Mouse (Mus musculus) lung, postnatal 36 days (tissue): Measurements from ENCODE around the gene Saa3.
A peak's percentile ranks its signal among the peaks of the same experiment; 100 is the strongest.
"Not testable (repeated sequence)": the region's sequence is repeated elsewhere in the genome, so short reads cannot be mapped to it uniquely, and the experiment has no call there.

ENCODE experiments used
- DNase-seq: peaks from one replicate; pipeline ENCODE4 v3.0.0; 2022; ENCODE audit warnings: mixed read lengths

Saa3 gene

DNA sequence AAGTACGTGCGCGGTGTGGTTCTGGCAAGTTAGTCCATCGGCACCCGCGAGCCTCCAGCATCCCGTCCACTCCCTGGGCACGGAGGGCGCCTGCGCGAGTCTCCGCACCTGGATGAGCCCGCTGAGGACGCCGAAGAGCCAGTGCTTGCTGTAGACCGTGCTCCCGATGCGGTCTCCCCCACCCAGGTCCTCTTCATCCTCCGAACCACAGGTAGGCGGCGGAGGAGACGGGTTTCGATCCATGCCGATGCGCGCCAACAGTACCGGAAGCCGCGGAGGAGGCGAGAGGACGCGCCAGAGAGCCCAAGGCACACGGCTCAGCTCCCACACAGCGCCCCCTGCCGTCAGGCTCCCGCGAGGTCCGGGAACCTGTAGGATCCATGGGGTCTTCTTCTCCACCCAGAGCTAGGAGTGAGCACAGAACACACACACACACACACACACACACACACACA is 5.1 kb downstream of the Saa3 start, which contains the start of gene Saal1:
TSS of gene Saal1 (minus strand) at position 291 of the 455 bp plus-strand sequence.
- DNase-seq: peak; percentile 91

DNA sequence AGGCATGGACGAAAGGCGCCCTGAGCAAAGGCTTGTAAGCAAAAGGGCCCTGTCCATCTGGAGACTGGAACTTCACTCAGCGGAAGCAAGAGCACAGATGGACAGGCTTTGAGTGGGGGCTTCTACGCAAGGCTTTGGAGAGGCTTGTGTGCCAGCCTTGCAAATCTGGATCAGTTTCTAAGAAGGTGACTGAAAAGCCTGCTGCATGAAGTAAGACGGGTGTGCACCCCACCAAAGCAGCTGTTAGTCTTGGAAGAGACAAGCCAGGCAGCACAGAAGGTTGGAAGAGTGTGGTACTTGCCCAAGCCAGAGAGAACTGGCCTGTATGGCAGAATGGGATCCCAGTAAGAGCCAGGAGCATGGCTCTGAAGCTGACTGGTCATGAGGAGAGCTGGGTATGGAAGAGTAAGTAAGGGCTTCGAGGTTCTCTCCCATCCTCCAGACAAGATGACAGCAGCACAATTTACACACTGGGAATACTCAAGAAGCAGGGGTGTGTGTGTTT is 14.9 kb downstream of the Saa3 start:
- DNase-seq: no peak

DNA sequence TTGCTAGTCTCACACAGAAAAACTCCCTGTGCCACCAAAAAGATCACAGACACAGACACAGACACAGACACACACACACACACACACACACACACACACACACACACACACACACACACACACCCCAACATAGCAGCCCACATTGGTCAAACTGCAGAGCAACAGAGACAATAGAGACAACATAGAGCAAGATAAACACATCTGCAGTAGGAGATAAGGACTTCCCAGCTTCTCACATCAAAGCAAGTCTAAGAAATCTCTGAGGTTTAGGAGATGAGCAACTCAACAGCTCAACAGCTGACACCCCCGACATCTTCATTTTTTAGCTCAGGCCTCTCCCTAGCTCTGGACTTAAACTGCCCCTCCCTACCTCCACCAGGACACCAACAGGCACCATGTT is 18.7 kb downstream of the Saa3 start:
- no peak for DNase-seq

DNA sequence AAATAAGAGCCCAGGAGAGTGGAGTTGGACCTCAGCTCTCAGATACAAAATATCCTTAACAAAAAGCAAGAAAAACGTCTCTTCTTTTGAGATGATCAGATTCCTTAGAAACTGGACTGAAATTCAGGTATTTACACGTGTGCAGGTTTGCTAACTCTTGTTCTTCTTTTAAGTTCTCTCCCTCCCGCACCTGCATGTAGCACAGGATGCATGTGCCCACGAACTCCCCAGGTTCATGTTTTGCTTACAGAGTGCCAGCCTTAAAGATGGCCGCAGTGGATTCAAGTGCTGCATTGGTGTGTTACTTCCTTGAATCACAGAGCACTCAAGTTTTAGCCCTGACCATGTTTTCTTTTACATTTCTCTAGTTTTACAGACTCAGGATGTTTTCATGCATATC is 28.7 kb downstream of the Saa3 start:
- DNase-seq: peak; percentile 6

DNA sequence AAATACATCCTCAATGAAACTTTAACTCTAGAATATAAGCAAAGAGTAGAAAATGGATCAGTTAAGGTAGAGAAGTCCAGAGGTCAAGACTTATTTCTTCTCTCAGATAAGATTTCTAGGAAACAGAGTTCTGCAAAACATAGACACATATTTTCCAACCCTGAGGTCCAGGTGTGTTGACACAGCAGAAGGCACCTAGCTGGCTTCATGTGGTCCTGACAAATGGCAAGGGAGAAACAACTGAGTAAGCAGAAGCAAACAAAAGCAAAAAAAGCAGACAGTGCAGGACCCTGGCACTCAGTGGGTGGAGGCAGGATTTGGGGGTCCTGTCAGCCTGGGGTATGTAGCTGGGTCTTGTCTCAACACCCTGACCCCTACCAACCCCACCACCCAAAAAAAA is 34.8 kb downstream of the Saa3 start:
- no peak for DNase-seq

DNA sequence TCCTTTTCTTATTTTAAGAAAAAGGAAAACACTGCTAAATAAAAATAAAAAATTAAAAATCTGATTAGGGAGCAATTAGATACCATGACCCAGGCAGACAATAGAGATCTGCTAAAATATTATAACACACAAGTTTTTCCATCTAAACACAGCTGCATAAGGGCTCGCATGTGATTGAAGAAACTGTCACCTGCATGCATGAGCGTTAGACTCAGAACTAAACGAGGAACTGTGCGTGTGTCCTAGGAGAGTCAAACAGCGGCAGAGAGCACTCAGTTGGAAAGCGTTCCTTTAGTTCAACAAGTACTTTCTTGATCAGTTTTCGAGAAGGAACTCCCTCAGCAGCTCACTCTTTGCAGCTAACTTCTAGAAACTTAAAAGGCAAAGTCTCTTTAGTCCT is 36.5 kb downstream of the Saa3 start:
- DNase-seq: not testable (repeated sequence)

DNA sequence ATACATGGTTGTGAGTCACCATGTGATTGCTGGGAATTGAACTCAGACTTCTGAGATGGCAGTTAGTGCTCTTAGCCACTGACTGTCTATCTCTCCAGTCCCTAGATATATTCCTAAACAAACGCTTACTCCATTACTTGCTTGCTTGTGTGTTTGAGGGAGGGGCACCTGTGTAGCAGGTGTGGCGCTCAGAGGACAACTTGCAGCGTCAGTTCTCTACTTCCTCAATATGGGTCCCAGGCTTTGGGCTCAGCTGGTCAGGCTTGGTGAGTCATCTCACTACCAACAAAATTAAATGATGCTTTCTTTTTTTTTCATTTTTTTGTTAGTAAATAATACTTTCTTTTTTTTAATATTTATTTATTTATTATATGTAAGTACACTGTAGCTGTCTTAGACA is 37.1 kb downstream of the Saa3 start:
- DNase-seq: no peak

DNA sequence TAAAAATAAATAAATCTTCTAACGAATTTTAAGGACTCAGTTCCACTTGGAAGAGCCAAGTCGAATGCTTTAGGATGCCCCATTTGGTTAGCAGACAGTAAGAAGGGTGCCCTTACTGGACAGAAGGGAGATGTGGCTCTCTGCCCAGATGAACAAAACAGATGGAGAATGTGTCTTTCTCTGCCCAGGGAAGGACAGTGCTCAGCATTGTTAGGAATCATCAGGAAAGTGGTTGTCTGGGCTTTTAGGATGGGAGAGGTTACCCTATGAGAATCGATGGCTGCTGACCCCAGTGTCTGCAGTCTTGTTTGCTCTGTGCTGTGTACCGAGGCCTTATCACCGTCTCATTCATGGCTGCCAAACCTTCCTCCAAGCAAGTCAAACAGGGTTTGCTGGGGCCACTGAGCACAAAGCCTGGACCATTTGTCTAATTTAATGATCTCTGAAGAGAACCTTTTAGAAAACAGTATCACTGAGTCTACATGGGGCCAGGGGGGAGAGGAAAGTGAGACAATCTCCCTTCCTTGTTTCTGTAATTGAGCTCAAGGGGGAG is 38.6 kb downstream of the Saa3 start:
- DNase-seq: no peak

DNA sequence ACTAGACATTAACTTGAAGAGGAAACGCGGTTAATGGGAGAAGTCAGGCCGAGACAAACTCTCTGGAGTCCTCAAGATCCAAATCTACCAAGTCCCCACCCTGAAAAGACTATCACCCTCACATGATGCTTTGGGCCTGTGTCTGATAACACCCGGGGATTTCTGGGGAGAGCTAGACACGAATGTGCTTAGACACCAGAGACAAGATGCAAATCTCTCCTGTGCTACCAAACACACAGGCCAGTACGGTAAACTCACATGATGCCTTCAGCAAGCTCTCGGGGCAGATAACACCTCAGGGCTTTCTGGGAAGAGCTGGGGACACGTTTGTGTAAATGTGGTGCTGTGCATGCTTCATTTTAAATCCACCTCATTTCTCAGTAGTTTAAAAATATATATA is 39.6 kb downstream of the Saa3 start:
- no peak for DNase-seq

DNA sequence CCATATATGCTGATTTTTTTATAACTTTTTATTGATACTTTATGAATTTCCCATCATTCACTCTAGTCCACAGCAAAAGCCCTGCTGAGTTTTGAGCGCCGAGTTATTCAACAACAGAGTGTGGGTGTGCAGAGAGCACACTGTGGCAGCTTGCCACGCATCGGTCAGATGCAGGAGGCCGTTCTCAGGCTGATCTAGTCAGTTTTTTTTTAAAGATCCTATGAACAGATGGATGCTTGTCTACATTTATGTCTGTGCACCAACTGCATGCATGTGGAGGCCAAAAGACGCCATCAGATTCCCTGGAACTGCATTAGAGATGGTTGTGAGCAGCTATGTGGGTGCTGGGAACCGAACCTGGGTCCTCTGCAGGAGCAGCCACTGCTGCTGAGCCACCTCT is 40.4 kb downstream of the Saa3 start:
- no peak for DNase-seq

DNA sequence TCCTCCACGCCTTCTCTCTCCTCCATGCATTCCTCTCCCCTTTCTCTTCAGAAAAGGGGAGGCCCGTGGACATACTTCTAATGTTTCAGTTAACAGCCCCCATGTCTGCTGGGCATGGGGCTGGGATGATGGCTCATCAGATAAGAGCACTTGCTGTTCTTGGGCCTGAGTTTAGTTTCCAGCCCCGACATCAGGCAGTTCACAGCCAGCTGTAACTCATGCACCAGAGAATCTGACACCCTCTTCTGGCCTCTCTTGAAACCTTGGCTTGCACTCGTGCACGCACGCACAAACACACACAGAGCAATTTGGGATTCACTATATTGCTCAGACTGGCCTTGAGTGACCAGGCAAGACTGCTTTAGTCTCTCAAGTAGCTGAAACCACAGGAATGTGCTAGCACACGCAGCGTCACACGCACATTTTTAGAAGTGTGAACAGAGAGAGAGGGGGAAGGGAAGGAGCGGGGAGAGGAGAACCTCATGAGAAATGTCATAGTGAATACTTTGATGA is 43.3 kb downstream of the Saa3 start, which contains the start of gene Tph1:
TSS of gene Tph1 (minus strand) at position 378 of the 513 bp plus-strand sequence.
- DNase-seq: no peak

DNA sequence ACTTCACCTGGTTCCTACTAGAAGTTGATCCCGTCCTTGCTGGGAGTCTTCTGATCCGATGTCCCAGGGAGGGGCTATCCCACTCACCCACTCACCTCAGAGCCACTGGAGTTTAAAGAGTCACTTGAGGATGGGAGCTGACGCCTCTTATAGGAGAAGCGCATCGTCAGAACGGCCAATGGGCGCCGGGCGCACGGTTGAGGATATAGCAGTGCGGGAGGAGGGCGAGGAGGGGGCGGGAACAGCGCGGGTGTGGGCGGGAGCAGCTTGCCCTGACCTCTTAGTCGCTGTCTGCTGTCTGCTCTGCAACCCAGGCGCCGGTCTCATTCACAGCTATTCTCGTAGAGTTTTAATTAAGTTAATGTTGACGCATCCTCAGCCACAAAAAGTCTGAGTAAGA is 48.2 kb downstream of the Saa3 start:
- no peak for DNase-seq

DNA sequence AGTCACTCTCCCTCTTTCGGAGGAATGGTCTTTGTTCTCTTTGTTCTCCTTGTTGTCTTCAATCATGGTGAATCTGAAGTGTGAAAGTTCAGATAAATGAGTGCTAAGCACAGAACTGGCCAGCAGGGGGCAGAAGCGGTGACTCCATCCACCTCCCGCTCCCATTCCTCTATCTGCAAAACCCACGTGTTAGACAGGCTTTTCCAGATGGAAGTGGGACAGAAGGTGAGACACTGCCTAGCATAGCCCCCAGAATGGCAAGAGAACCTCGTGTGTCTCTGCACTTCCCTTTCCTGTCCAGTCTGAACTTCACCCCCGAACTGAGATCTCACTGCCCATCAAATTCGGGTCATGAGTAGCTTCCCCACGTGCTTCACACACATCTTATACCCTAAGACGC is 50.3 kb downstream of the Saa3 start:
- DNase-seq: peak; percentile 16
